Mouse (Mus musculus) embryo, embryonic 10 days (tissue): ENCODE measurements at regions not wholly inside any gene's neighbourhood (a gene's known extent, or its start where the extent isn't known, plus 50 kb on each side); places are given as distances from the start of the nearest gene placed in this dataset.

Source experiments
- DNase-seq: peaks from one replicate; pipeline ENCODE4 v3.0.0-alpha.2; 2015; ENCODE audit warnings: low spot score

- no peak for DNase-seq
Measured at GRCm38 (mm10) chr4:37566226-37566625, 614.7 kb upstream of the Lingo2 start.

GRCm38 (mm10) chr4:37560209-37560608, 608.7 kb upstream of the Lingo2 start:
- DNase-seq, result peak; percentile 32

GRCm38 (mm10) chr4:37546001-37546400, 594.5 kb upstream of the Lingo2 start:
- no peak for DNase-seq

GRCm38 (mm10) chr4:37507732-37508131, 556.2 kb upstream of the Lingo2 start:
- no peak for DNase-seq
